Mouse (Mus musculus) hindbrain, postnatal 0 days (tissue): ENCODE results near the gene E130114P18Rik. TPM values are rescaled to one million over a fixed set of nuclear protein-coding genes. Genes with fewer than 3 reads are reported as not detected.

Experiments
- ATAC-seq: fragments of 200-750 bp; cut with Nextera tagmentation; 2 replicates; pipeline ENCODE4 v1.8.0; 2017; ENCODE audit warnings: mild to moderate bottlenecking, moderate TSS enrichment, moderate library complexity
- DNase-seq: peaks from one replicate; pipeline ENCODE4 v3.0.0-alpha.2; 2015; ENCODE audit warnings: low spot score
- H3K27ac ChIP-seq: fragments of 300-500 bp; sonication (generic); 2 replicates; pipeline ENCODE4 v1.5.1; 2014; ENCODE audit warnings: mild to moderate bottlenecking
- H3K27me3 ChIP-seq: fragments of 300-500 bp; sonication (generic); 2 replicates; pipeline ENCODE4 v1.6.1; 2014; ENCODE audit warnings: low read length, mixed read lengths; ENCODE audit not compliant: insufficient read depth
- H3K36me3 ChIP-seq: fragments of 300-500 bp; sonication (generic); 2 replicates; pipeline ENCODE4 v1.6.1; 2014; ENCODE audit warnings: low read length, mixed read lengths; ENCODE audit not compliant: insufficient read depth
- H3K4me1 ChIP-seq: fragments of 300-500 bp; sonication (generic); 2 replicates; pipeline ENCODE4 v1.6.1; 2014; ENCODE audit warnings: antibody characterized with exemption, low read length, mixed read lengths; ENCODE audit not compliant: insufficient read depth
- H3K4me2 ChIP-seq: fragments of 300-500 bp; sonication (generic); 2 replicates; pipeline ENCODE4 v1.6.1; 2014; ENCODE audit warnings: low read depth, mild to moderate bottlenecking, low read length, moderate library complexity, mixed read lengths
- H3K4me3 ChIP-seq: fragments of 300-500 bp; sonication (generic); 2 replicates; pipeline ENCODE4 v1.5.1; 2014; ENCODE audit warnings: low read length
- H3K9ac ChIP-seq: fragments of 300-500 bp; sonication (generic); replicated peaks from 2 replicates; pipeline ENCODE4 v1.6.1; 2014; ENCODE audit warnings: mild to moderate bottlenecking, low read length, moderate library complexity, mixed read lengths
- H3K9me3 ChIP-seq: fragments of 300-500 bp; sonication (generic); 2 replicates; pipeline ENCODE4 v1.6.1; 2016; ENCODE audit warnings: low read length, mixed read lengths
- CTCF ChIP-seq: IDR thresholded peaks from 2 replicates; pipeline ENCODE4 v1.5.1; 2016; ENCODE audit warnings: antibody characterized with exemption, control low read depth, low read depth
- WGBS: fragments of 180-500 bp; shearing (Covaris S2); extraction: QIAGEN DNeasy Blood & Tissue Kit; methylation state at CpG from one replicate; pipeline ENCODE4 v1.1.7; 2014; 5-methylcytosine and 5-hydroxymethylcytosine counted together
- polyA plus RNA-seq: library from polyadenylated mRNA; unstranded; fragments of >200 nt; fragmentation: Nextera tagmentation; extraction: Ambion mirVana; gene quantifications from 2 replicates; pipeline ENCODE4 v1.2.1, GENCODE M21; 2015
- total RNA-seq: library from RNA; depleted of rRNA; stranded (reverse); fragments of >200 nt; gene quantifications from 2 replicates; pipeline ENCODE4 v1.2.3, GENCODE M21; 2014

Gene E130114P18Rik
- total and polyA plus RNA-seq, 2 experiments from 2014 or later: 22.3 to 31.6 TPM

GRCm38 (mm10) chr4:97607169-97607568 lies 170.7 kb downstream of the E130114P18Rik start:
- Histone ChIP-seq H3K4me2 (no peak overlapping the region), H3K9me3 (no peaks in the 10 kb centered on the region), H3K36me3 (no peaks in the 10 kb centered on the region), H3K9ac (no peak overlapping the region), H3K4me3 (no peak overlapping the region), H3K27me3 (no peaks in the 10 kb centered on the region), H3K4me1 (peaks cover 29% of the 10 kb centered on the region), H3K27ac (0 out of 2 replicates have a peak overlapping the region, but pooled peaks have one; percentile 41)
- ATAC-seq (no peak), DNase-seq (no peak)
- TF ChIP-seq CTCF: no peak
- WGBS: 92% methylated on average over 1 of the region's 1 CpGs

- H3K4me2 ChIP-seq: no peak overlapping the region
- H3K9me3 ChIP-seq: no peaks in the 10 kb centered on the region
- DNase-seq: no peak
- H3K27me3 ChIP-seq: no peaks in the 10 kb centered on the region
- no peak overlapping the region for H3K4me3 ChIP-seq
- no peak overlapping the region for H3K27ac ChIP-seq
- WGBS: 81% methylated on average over 8 of the region's 8 CpGs
- ATAC-seq: no peak
- TF ChIP-seq CTCF: no peak
- no peak overlapping the region for H3K9ac ChIP-seq
- H3K36me3 ChIP-seq: no peaks in the 10 kb centered on the region
- H3K4me1 ChIP-seq: peaks cover 27% of the 10 kb centered on the region
Measured at GRCm38 (mm10) chr4:97606524-97606923, 171.4 kb downstream of the E130114P18Rik start.

GRCm38 (mm10) chr4:97602579-97602978 lies 175.3 kb downstream of the E130114P18Rik start:
- no peak overlapping the region for H3K4me3 ChIP-seq
- H3K9me3 ChIP-seq: no peaks in the 10 kb centered on the region
- H3K36me3 ChIP-seq: no peaks in the 10 kb centered on the region
- DNase-seq: peak; percentile 62
- no peaks in the 10 kb centered on the region for H3K27me3 ChIP-seq
- peaks cover 6% of the 10 kb centered on the region for H3K4me1 ChIP-seq
- no peak overlapping the region for H3K27ac ChIP-seq
- no peak overlapping the region for H3K9ac ChIP-seq
- 35% methylated on average over 4 of the region's 4 CpGs for WGBS
- TF ChIP-seq CTCF: no peak
- ATAC-seq: no peak
- no peak overlapping the region for H3K4me2 ChIP-seq

GRCm38 (mm10) chr4:97600875-97601835 lies 176.7 kb downstream of the E130114P18Rik start:
- Histone ChIP-seq H3K9me3 (no peaks in the 10 kb centered on the region), H3K9ac (no peak overlapping the region), H3K27ac (peak overlapping the region; percentile 32; the same call in 1 of the 2 replicates), H3K4me1 (peaks cover 6% of the 10 kb centered on the region; the same call in 1 of the 2 replicates), H3K4me3 (no peak overlapping the region), H3K27me3 (no peaks in the 10 kb centered on the region), H3K4me2 (0 out of 2 replicates have a peak overlapping the region, but pooled peaks have one; percentile 11), H3K36me3 (no peaks in the 10 kb centered on the region)
- DNase-seq: no peak
- ATAC-seq: peak; percentile 61
- WGBS: 33% methylated on average over 8 of the region's 8 CpGs
- TF ChIP-seq CTCF: no peak

- ATAC-seq: no peak
- no peak overlapping the region for H3K9ac ChIP-seq
Measured at GRCm38 (mm10) chr4:97597443-97597842, 180.4 kb downstream of the E130114P18Rik start.

GRCm38 (mm10) chr4:97596348-97596747 lies 181.5 kb downstream of the E130114P18Rik start:
- Histone ChIP-seq H3K27me3 (no peaks in the 10 kb centered on the region), H3K4me3 (no peak overlapping the region), H3K9ac (no peak overlapping the region), H3K27ac (no peak overlapping the region), H3K4me1 (0 out of 2 replicates have a peak, but pooled peaks cover under 1% of the 10 kb centered on the region), H3K9me3 (no peaks in the 10 kb centered on the region), H3K4me2 (no peak overlapping the region), H3K36me3 (no peaks in the 10 kb centered on the region)
- WGBS: 92% methylated on average over 9 of the region's 9 CpGs
- no peak for TF ChIP-seq CTCF
- DNase-seq (no peak), ATAC-seq (no peak)

More at GRCm38 (mm10) chr4:97597443-97597842, 180.4 kb downstream of the E130114P18Rik start:
- WGBS: 94% methylated on average over 1 of the region's 1 CpGs
- Histone ChIP-seq H3K4me1 (peaks cover 6% of the 10 kb centered on the region; the same call in 1 of the 2 replicates), H3K27me3 (no peaks in the 10 kb centered on the region), H3K4me3 (no peak overlapping the region), H3K27ac (no peak overlapping the region), H3K36me3 (no peaks in the 10 kb centered on the region), H3K4me2 (no peak overlapping the region), H3K9me3 (no peaks in the 10 kb centered on the region)
- DNase-seq: no peak
- no peak for TF ChIP-seq CTCF
